Mouse (Mus musculus) midbrain, embryonic 13.5 days (tissue): ENCODE results near the gene Tjp3. TPM values are rescaled to one million over a fixed set of nuclear protein-coding genes. Genes with fewer than 3 reads are reported as not detected.

Experiments used
- ATAC-seq: fragments of 200-750 bp; cut with Nextera tagmentation; 2 replicates; pipeline ENCODE4 v1.8.0; 2017; ENCODE audit warnings: mild to moderate bottlenecking, moderate TSS enrichment, moderate library complexity
- H3K27ac ChIP-seq: fragments of 300-500 bp; sonication (generic); 2 replicates; pipeline ENCODE4 v1.5.1; 2015; ENCODE audit warnings: inconsistent platforms, mild to moderate bottlenecking, moderate library complexity
- H3K27me3 ChIP-seq: fragments of 300-500 bp; sonication (generic); 2 replicates; pipeline ENCODE4 v1.6.1; 2015; ENCODE audit warnings: mild to moderate bottlenecking, inconsistent platforms
- H3K36me3 ChIP-seq: fragments of 300-500 bp; sonication (generic); 2 replicates; pipeline ENCODE4 v1.6.1; 2015; ENCODE audit warnings: mild to moderate bottlenecking, inconsistent platforms
- H3K4me1 ChIP-seq: fragments of 300-500 bp; sonication (generic); replicated peaks from 2 replicates; pipeline ENCODE4 v1.6.1; 2015; ENCODE audit warnings: inconsistent platforms
- H3K4me2 ChIP-seq: fragments of 300-500 bp; sonication (generic); replicated peaks from 2 replicates; pipeline ENCODE4 v1.6.1; 2015; ENCODE audit warnings: moderate library complexity, mild to moderate bottlenecking, inconsistent platforms
- H3K4me3 ChIP-seq: fragments of 300-500 bp; sonication (generic); replicated peaks from 2 replicates; pipeline ENCODE4 v1.5.1; 2015; ENCODE audit warnings: mild to moderate bottlenecking, inconsistent platforms
- H3K9ac ChIP-seq: fragments of 300-500 bp; sonication (generic); replicated peaks from 2 replicates; pipeline ENCODE4 v1.6.1; 2015; ENCODE audit warnings: mild to moderate bottlenecking, inconsistent platforms
- H3K9me3 ChIP-seq: fragments of 300-500 bp; sonication (generic); 2 replicates; pipeline ENCODE4 v1.6.1; 2016; ENCODE audit warnings: mild to moderate bottlenecking, inconsistent platforms
- WGBS: fragments of 180-500 bp; shearing (Covaris S2); methylation state at CpG from one replicate; pipeline ENCODE4 v1.1.7; 2015; 5-methylcytosine and 5-hydroxymethylcytosine counted together
- polyA plus RNA-seq: library from polyadenylated mRNA; unstranded; fragments of >200 nt; fragmentation: Nextera tagmentation; extraction: Ambion mirVana; gene quantifications from 2 replicates; pipeline ENCODE4 v1.2.1, GENCODE M21; 2015

Tjp3 gene
- polyA plus RNA-seq, 1 experiment from 2014 or later = 5.5 TPM

- Histone ChIP-seq H3K9me3 (no peaks in the 10 kb centered on the region), H3K27ac (peak within 1 kb of the TSS; percentile 91), H3K27me3 (peaks cover 26% of the 10 kb centered on the region), H3K4me2 (peak within 1 kb of the TSS; percentile 93), H3K36me3 (peaks cover 5% of the 10 kb centered on the region; the same call in 1 of the 2 replicates), H3K4me1 (peaks cover 42% of the 10 kb centered on the region), H3K9ac (peak within 1 kb of the TSS; percentile 93), H3K4me3 (peak within 1 kb of the TSS; percentile 87)
- peak; percentile 94 for ATAC-seq
- WGBS = under 1% methylated on average over 63 of the region's 80 CpGs
Measured at GRCm38 (mm10) chr10:81292554-81293333, 1.4 kb upstream of the Tjp3 start, which contains the start of gene Pip5k1c. Gene Pip5k1c (plus strand): TSS chr10:81292963.

- WGBS = 14% methylated on average over 24 of the region's 24 CpGs
- H3K4me1 ChIP-seq = peaks cover 37% of the 10 kb centered on the region
- H3K4me3 ChIP-seq = no peak overlapping the region
- H3K9me3 ChIP-seq = no peaks in the 10 kb centered on the region
- H3K9ac ChIP-seq = 0 out of 2 replicates have a peak overlapping the region, but pooled peaks have one; percentile 39
- H3K27ac ChIP-seq = no peak overlapping the region
- no peaks in the 10 kb centered on the region for H3K36me3 ChIP-seq
- H3K27me3 ChIP-seq = peaks cover 26% of the 10 kb centered on the region
- H3K4me2 ChIP-seq = no peak overlapping the region
- no peak for ATAC-seq
Measured at GRCm38 (mm10) chr10:81290698-81291460, 502 bp downstream of the Tjp3 start.

- WGBS = 61% methylated on average over 14 of the region's 14 CpGs
- Histone ChIP-seq H3K9ac (no peak overlapping the region), H3K9me3 (no peaks in the 10 kb centered on the region), H3K36me3 (no peaks in the 10 kb centered on the region), H3K4me1 (peaks cover 34% of the 10 kb centered on the region), H3K27me3 (peaks cover 33% of the 10 kb centered on the region), H3K4me2 (no peak overlapping the region), H3K4me3 (no peak overlapping the region), H3K27ac (no peak overlapping the region)
- ATAC-seq = no peak
Measured at GRCm38 (mm10) chr10:81289811-81290210, 1.6 kb downstream of the Tjp3 start.

GRCm38 (mm10) chr10:81289278-81289677, 2.1 kb downstream of the Tjp3 start:
- no peaks in the 10 kb centered on the region for H3K36me3 ChIP-seq
- peaks cover 30% of the 10 kb centered on the region for H3K4me1 ChIP-seq
- H3K27ac ChIP-seq = no peak overlapping the region
- no peak overlapping the region for H3K4me3 ChIP-seq
- no peak overlapping the region for H3K9ac ChIP-seq
- WGBS = 5% methylated on average over 7 of the region's 7 CpGs
- no peak overlapping the region for H3K4me2 ChIP-seq
- no peak for ATAC-seq
- no peaks in the 10 kb centered on the region for H3K9me3 ChIP-seq
- peaks cover 38% of the 10 kb centered on the region for H3K27me3 ChIP-seq

- Histone ChIP-seq H3K4me1 (peaks cover 25% of the 10 kb centered on the region), H3K27ac (no peak overlapping the region), H3K9me3 (no peaks in the 10 kb centered on the region), H3K9ac (no peak overlapping the region), H3K27me3 (peaks cover 45% of the 10 kb centered on the region), H3K4me2 (no peak overlapping the region), H3K4me3 (no peak overlapping the region), H3K36me3 (no peaks in the 10 kb centered on the region)
- no peak for ATAC-seq
- WGBS = 33% methylated on average over 6 of the region's 6 CpGs
Measured at GRCm38 (mm10) chr10:81288601-81289000, 2.8 kb downstream of the Tjp3 start.

- no peak for ATAC-seq
- 64% methylated on average over 8 of the region's 8 CpGs for WGBS
- Histone ChIP-seq H3K4me3 (no peak overlapping the region), H3K4me1 (peaks cover 25% of the 10 kb centered on the region), H3K4me2 (no peak overlapping the region), H3K27ac (no peak overlapping the region), H3K27me3 (peaks cover 49% of the 10 kb centered on the region), H3K9me3 (no peaks in the 10 kb centered on the region), H3K9ac (no peak overlapping the region), H3K36me3 (no peaks in the 10 kb centered on the region)
Measured at GRCm38 (mm10) chr10:81287513-81288157, 3.7 kb downstream of the Tjp3 start.

- peaks cover 49% of the 10 kb centered on the region for H3K27me3 ChIP-seq
- 54% methylated on average over 6 of the region's 6 CpGs for WGBS
- ATAC-seq = no peak
Measured at GRCm38 (mm10) chr10:81286586-81286985, 4.8 kb downstream of the Tjp3 start.

GRCm38 (mm10) chr10:81285694-81286450, 5.5 kb downstream of the Tjp3 start:
- H3K27ac ChIP-seq = no peak overlapping the region

More at GRCm38 (mm10) chr10:81286586-81286985, 4.8 kb downstream of the Tjp3 start:
- Histone ChIP-seq H3K9ac (no peak overlapping the region), H3K4me3 (no peak overlapping the region), H3K36me3 (no peaks in the 10 kb centered on the region), H3K9me3 (no peaks in the 10 kb centered on the region), H3K27ac (no peak overlapping the region), H3K4me2 (peak overlapping the region; percentile 73; the same call in 1 of the 2 replicates), H3K4me1 (peaks cover 25% of the 10 kb centered on the region)

GRCm38 (mm10) chr10:81284719-81285118, 6.7 kb downstream of the Tjp3 start:
- peak overlapping the region; percentile 73; the same call in 1 of the 2 replicates for H3K4me2 ChIP-seq
- H3K27ac ChIP-seq = no peak overlapping the region
- no peaks in the 10 kb centered on the region for H3K36me3 ChIP-seq
- H3K9me3 ChIP-seq = no peaks in the 10 kb centered on the region
- H3K4me1 ChIP-seq = peaks cover 15% of the 10 kb centered on the region; the same call in 1 of the 2 replicates
- no peak overlapping the region for H3K9ac ChIP-seq
- ATAC-seq = no peak
- peak overlapping the region; percentile 49; the same call in 1 of the 2 replicates for H3K4me3 ChIP-seq
- H3K27me3 ChIP-seq = peaks cover 30% of the 10 kb centered on the region
- 15% methylated on average over 17 of the region's 17 CpGs for WGBS

More at GRCm38 (mm10) chr10:81285694-81286450, 5.5 kb downstream of the Tjp3 start:
- 2% methylated on average over 50 of the region's 54 CpGs for whole genome bisulfite sequencing
- peaks cover 42% of the 10 kb centered on the region for H3K27me3 ChIP-seq
- ATAC-seq = peak; percentile 78
- no peaks in the 10 kb centered on the region for H3K36me3 ChIP-seq
- H3K4me2 ChIP-seq = peak overlapping the region; percentile 73
- H3K4me3 ChIP-seq = peak overlapping the region; percentile 49
- H3K9me3 ChIP-seq = no peaks in the 10 kb centered on the region
- H3K4me1 ChIP-seq = peaks cover 21% of the 10 kb centered on the region
- H3K9ac ChIP-seq = peak overlapping the region; percentile 69

- H3K27me3 ChIP-seq = peaks cover 27% of the 10 kb centered on the region
- ATAC-seq = no peak
- H3K9ac ChIP-seq = no peak overlapping the region
- peaks cover 15% of the 10 kb centered on the region; the same call in 1 of the 2 replicates for H3K4me1 ChIP-seq
- H3K9me3 ChIP-seq = no peaks in the 10 kb centered on the region
- H3K27ac ChIP-seq = no peak overlapping the region
- no peak overlapping the region for H3K4me2 ChIP-seq
- 55% methylated on average over 6 of the region's 6 CpGs for WGBS
- H3K4me3 ChIP-seq = no peak overlapping the region
- no peaks in the 10 kb centered on the region for H3K36me3 ChIP-seq
Measured at GRCm38 (mm10) chr10:81284189-81284588, 7.2 kb downstream of the Tjp3 start.

GRCm38 (mm10) chr10:81279496-81279895, 11.9 kb downstream of the Tjp3 start:
- 51% methylated on average over 10 of the region's 10 CpGs for WGBS
- peaks cover 13% of the 10 kb centered on the region for H3K27me3 ChIP-seq
- no peak overlapping the region for H3K4me3 ChIP-seq
- no peaks in the 10 kb centered on the region for H3K36me3 ChIP-seq
- H3K27ac ChIP-seq = no peak overlapping the region
- H3K4me1 ChIP-seq = 0 out of 2 replicates have a peak, but pooled peaks cover 2% of the 10 kb centered on the region
- no peak overlapping the region for H3K4me2 ChIP-seq
- H3K9me3 ChIP-seq = no peaks in the 10 kb centered on the region
- ATAC-seq = no peak
- no peak overlapping the region for H3K9ac ChIP-seq
